Mouse (Mus musculus) cerebellum, adult 18-20 months (tissue): ENCODE results near the gene Trpv2.

ENCODE experiments used
- DNase-seq, 2 experiments: peaks; one replicate each; pipeline ENCODE4 v3.0.0; 2021

Gene Trpv2

DNA sequence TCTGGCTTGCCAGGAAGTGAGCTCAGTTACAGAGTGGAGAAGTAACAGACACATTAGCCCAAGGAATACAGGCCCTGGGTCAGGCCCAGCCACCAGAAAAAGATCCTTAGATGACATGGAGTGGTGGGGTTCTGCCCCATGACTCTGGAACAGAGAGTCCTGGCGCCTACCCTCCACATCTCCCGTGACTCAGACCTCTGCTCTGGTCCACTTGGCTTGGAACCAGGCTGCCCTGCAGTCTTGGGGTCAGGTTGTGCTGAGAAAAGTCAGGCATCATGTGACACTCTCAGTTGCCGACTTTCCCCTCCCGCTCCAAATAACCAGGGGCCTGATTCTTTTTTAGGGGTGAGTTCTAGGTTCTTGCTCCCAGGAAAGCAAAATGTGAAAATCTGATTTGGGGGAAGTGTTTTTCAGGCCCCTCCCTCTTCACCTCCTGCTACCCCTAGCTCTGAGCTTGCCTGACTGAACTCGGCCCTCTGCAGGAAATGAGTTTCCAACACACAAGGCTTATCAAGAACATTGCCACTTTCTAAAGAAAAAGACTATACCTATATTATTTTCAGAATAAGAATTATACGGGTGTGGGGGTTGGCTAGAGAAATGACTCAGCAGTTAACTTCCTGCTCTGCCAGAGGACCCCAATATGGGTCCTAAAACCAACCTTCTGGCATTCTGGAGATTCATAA is 15.2 kb upstream of the Trpv2 start:
- DNase-seq, result no peak

DNA sequence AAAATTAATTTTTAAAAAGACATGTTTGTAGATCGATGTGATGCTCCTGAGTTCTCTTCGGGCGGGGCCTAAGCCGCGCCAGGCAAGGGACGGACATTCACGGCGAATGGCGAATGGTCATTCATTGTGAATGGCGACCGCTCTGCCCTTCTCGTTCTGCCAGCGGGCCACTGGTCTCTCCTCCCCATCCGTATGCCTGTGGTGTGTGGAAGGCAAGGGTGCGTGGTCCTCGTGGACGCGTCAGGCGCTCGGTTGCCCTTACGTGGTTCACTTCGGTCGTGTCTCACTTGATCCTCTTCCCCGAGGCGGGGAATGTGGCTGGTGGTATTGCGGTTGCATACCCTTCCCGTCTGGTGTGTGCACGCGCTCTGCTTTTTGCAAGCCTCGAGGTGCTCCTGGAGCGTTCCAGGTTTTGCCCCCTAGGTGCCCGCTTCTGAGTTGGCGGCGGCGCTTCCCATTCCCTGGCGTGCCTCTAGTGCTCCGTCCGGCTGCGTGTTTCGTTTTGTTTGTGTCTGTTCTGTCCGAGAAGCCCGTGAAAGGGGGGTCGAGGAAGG is 13.7 kb upstream of the Trpv2 start:
- DNase-seq, result peak; percentile 30 to 39

DNA sequence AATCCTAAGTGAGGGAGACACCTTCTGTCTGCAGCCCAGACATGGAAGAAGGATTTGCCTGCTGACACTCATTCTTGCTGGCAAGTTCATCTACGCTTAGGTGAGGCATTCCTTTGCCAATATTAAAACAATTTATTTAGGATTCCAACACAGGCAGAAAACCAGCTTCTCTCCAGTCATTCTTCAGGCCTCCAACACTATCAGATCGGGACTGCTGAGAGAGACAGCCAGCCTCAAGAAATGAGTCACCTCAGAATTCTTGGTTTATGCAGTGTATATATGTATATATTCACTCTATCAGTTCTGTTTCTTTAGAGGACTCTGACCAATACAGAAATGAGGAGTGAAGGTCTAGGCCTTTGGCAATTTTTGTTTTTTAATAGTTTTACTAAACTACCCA is 10.7 kb upstream of the Trpv2 start:
- no peak for DNase-seq

DNA sequence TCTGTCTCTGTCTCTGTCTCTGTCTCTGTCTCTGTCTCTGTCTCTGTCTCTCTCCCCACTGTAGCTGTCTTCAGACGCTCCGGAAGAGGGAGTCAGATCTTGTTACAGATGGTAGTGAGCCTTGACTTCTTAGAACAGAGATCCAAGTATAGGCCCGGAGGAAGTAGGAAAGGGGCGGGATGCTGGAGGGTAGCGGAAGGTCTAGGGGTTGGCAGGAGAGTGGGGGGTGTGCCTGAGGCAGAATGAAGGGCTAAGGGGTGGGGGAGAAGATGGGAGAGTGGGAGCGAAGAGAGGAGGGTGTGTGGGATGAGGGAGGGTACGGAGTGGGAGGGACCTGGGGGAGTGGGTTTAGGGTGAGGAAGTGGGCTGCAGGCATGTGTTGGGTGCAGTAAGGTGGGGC is 8.5 kb upstream of the Trpv2 start:
- no peak for DNase-seq

DNA sequence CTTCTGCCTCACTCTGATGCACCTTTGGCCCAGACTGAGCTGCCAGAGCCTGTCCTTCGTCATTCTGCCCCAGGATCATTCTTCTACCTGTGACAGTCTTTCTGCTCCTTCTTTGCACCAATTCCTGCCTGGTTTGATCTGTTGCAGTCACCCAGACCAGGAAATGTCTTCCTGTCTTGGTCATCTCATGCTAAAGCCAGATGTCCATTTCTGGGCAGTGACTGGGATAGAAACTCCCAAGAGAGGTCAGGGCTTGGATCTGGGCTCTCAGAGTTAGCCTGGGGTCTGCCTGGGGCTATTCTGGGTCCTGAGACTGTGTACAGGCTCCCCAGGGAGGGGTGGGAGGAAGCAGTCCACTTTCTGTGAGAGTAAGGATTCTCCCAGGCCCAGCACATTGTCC is 8.1 kb upstream of the Trpv2 start:
- DNase-seq, result no peak

DNA sequence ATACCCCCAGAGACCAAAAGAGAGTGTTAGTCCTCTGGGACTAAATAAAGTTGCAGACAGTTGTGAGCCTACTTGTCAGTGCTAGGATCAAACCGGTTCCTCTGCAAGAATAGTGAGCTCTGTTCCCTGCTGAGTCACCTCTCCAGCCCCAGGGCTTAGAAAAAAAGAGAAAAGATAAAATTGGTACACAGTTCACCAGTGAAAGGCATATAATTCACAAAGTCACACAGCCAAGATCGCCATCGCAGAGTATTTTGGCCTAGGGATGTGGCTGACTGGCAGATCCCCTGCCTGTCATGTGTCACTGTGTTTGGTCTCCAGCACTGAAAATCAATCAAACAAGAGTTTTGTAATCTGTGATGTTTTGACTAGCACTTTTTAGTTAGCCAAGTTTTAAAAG is 6.0 kb upstream of the Trpv2 start:
- DNase-seq, result no peak

DNA sequence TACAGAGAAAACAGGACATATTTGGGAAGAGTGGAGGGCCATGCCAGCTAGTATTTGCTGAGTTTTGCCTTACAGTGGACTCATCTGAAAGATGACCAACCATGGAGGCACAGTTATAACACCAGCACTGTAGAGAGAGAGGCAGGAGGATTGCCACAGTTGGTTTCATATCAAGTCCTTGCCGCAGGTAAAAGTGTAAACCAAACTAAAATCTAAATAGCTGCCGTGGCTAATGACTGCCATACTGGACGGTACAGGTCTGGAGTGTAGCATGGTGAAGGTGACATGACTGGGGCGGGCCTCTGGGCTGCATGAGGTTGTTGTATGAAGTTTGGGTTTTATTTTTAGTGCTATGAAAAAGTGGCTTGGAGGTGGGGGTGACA is 408 bp downstream of the Trpv2 start:
- DNase-seq, result no peak

DNA sequence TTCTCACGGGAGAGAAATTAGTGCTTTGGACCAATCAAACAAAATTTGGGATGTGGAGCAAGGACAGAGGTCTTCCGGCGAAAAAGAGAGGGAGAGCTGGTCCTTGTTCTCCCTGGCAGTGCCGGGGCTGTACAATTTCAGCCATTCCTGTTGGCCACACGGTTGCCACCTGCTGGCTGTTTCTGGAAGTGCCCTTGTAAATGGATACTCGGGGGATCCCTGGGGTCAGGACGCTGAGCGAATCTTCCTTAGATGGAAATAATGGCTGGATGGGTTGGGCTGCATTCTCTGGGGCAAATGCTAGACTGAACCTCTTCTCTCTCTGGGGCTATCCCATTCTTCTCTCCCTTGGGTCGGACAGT is 992 bp downstream of the Trpv2 start:
- peak; percentile 92 to 94 for DNase-seq

DNA sequence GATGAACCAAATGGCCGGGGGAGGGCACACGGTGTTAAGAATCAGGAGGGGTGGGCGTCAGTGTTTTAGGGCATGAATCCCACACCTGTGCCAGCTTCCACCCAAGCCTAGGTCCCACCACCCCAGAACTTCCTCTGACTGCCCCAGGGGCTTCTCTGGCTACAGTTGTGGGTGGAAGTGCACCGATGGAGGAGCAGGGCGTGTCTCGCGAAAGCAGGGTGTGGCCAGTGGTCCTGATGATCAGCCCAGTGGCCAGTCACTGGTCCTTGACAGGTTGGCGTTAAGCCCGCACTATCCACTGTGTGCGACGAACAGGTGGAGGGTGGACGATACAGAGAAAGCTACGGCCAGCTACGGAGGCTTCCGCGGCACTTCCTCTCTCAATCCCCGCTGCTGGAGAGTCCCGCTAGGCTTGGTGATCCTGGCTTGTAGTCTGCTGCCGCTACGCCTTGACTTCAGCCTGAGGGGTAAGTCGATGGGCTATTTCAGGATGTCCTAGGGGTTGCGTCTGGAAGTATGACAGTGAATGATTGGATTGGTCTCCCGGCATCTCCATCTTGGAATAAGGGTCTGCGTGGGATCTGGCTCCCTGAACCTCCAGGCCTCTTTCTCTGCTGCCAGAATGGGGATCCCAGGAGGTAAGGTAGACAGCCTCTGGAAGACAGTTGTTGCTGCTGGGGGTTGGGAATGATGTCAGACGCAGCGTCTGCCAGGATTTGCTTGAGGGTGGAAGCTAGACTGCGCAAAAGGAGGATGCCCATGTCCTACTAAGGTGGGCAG is 1.6 kb downstream of the Trpv2 start:
- peak; percentile 82 to 84 for DNase-seq

DNA sequence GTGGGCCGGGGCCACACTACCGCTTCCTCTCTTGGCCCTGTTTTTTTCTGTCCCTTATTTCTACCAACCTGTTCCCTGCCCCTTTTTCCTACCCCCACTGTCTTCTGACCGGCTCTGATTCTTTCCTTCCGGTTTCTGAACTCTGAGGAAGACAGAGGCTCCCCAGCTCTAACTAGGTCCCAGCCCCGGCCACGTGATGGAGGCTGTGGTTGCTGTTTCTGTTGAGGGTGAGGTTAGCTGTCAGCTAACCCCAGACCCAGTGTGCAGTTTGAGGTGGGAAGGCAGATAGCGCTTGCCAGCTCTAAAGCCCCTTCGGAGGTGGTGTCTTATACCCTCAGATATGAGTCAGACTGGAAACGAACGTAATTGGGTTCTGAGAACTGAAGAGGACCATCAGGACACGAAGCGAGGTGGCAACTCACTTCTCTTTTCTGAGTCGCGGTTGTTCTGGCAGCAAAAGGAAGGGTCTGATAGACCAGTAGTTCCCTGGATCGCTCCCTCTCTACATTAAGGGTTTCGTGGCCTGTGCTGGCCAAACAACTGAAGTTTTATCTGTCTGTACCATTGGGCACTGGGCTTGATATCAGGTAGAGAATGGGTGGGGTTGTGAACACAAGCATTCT is 2.4 kb downstream of the Trpv2 start:
- peak in 1 of 2 experiments; percentile 29 for DNase-seq

DNA sequence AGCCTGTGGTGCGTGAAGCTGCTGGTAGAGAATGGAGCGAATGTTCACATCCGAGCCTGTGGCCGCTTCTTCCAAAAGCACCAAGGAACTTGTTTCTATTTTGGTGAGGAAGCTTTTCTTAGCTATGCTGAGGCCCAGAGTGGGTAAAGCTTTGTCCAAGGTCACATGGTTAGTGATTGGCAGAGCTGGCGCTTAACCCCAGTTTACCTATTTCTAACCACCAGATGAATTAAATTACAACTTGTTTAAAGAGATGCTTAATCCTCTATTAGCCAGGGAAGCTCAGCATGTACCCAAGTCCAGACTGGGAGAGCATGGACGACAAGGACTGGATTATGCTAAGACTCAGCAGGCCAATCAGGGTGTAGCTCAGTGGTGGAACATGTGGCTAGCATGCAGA is 8.7 kb downstream of the Trpv2 start:
- no peak for DNase-seq

DNA sequence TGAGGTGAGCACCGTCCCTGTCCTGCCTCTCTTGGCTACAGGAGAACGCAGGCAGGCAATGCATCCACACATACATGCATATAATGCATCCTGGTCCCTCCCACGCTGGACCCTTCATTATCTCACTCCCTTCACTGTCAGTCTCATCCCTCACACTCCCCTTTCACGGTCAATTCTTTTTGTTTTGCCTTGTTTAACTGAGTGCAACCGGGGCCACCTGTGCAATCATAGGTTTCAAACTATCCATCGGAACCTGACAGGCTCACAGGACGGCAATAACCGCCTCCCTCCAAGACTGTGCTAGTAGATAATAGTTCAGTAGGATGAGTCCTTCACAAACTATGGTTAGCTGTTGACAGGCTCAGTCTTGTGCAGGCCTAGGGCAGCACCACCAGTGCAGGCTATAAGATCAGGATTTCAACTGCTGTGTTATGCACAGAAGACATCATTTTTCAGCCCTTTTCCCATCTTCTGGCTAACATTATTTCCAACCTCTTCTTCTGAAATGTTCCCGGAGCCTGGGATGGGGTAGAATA is 10.5 kb downstream of the Trpv2 start:
- no peak for DNase-seq

DNA sequence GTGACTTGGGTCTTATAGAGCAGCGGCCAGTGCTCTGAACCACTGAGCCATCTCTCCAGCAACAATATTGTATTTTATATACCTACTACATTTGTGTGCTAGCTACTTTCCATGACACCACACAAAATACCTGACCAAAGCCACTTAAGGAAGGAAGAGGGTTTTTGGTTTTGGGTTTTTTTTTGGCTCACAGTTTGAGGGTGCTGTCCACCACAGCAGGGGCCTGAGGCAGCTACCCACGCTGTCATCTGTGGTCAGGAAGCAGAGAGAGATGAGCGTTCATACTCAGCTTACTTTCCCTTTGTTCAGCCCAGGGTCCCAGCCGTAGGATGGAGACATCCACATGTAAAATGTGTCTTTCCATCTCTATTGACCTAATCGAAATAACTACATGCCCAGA is 12.7 kb downstream of the Trpv2 start:
- DNase-seq, result no peak

DNA sequence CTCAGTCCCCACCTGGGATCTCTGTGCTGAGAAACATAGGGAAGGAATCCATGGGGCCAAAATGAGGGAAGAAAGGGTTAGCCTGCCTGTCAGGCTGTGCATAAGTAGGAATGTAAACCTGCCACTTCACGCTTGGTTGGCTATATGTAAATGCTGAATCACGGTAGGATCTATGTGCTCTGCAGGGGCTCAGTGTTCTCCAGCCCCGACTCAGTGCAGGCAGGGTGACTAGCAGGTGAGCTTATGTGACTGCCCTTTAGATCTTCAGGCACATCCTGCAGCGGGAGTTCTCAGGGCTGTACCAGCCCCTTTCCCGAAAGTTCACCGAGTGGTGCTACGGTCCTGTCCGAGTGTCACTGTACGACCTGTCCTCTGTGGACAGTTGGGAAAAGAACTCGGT is 15.1 kb downstream of the Trpv2 start:
- no peak for DNase-seq

DNA sequence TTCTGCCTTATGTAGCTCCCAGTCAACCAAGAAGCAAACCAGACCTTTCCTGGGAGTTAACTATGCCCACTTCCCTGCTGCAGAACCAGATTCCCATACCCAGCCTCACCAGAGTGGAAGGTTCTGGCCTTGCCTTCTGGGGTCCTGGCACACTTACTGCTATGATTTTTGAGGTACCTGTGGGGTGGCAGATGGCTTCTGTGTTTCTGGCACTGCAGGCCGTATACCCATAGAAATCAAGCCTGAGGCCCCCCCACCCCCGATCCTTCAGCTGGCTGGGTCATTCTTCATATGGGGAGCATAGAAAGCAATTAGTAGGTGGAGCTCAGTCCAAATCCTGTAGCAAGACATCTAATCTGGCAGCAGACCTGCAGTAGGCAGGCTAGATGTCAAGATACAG is 16.7 kb downstream of the Trpv2 start:
- DNase-seq, result peak; percentile 55 to 63

DNA sequence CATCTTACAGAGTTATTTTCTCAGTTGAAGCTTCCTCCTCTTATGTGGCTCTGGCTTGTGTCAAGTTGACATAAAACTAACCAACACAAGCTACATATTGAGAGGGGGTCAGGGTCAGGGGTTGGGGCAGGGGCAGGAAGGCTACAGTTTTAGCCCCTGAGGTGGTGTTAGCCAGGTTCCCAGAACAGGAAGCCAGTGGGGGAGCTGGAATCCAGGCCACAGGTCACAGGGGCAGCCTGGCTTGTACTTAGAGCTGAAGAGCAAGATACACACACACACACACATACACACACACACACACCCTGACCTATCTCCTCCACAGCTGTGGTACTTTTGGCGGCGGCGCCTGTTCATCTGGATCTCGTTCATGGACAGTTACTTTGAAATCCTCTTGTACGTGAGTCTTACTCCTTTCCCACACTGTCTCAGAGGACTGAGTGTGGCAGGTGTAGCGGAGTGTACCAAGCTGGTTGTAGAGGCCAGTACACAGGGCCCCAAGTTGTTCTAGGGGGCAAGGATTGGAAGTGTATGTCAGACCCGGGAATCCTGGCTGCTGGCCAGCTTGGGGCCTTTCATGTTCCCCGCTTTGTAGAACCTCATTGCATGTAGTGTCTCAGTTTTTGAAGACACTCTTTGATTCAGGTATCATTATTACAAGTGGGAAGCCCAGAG is 17.8 kb downstream of the Trpv2 start:
- no peak for DNase-seq

DNA sequence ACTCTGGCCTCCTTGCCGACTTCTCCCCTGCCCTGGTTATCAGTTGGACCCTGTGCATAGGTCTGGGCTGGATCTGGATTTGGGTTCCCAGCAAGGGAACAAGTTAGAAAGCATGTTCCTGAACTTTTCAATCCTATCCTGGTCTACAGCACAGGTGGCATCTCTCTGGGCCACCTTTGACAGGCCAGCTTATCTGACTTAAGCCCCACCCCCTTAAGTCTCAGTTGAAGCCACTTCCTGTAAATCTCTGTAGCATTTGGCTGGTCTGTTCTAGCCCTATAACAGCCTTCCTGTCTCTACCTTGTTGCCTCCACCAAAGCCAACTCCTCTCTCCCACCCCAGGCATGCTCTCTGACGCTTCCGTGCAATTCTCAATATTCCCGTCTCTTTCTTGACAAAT is 24.3 kb downstream of the Trpv2 start:
- DNase-seq, result no peak

DNA sequence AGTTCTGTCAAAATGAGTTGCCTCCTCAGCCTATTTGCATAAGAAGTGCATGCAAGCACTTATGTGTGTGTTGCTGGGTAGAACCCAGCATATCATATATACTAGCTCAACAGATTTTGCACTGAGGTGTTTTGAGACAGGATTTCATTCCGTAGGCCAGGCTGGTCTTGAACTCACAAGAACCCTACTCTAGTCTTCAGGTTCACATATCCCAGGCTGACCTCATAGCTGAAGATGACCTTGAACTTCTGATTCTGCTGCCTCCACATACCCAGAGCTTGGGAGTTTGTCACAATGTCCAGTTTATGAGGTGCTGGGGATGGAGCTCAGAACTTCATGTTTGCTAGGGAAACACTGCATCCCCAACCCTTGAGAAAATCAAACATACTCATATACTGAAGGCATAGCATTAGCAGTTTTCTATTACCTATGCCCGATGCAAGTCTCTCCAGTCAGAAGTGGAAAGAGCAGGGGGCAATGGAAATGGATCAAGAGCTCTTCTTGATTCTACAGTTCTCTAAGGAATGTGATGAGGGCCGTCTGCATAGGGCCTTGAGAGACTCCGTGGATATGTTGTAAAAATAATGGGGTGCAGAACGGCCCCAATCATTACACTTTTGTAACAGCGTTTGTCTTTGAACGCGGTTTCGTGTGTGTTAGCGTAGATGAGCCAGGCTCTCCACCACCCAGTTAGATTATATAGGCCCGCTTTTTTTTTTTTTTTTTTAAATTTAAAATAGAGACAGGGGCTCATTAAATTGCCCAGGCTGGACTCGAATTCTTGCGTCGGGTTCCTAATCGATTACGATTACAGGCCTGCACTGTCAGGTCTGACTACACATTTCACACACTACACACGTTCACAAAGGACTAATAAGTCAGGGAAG is 27.7 kb downstream of the Trpv2 start:
- no peak for DNase-seq

DNA sequence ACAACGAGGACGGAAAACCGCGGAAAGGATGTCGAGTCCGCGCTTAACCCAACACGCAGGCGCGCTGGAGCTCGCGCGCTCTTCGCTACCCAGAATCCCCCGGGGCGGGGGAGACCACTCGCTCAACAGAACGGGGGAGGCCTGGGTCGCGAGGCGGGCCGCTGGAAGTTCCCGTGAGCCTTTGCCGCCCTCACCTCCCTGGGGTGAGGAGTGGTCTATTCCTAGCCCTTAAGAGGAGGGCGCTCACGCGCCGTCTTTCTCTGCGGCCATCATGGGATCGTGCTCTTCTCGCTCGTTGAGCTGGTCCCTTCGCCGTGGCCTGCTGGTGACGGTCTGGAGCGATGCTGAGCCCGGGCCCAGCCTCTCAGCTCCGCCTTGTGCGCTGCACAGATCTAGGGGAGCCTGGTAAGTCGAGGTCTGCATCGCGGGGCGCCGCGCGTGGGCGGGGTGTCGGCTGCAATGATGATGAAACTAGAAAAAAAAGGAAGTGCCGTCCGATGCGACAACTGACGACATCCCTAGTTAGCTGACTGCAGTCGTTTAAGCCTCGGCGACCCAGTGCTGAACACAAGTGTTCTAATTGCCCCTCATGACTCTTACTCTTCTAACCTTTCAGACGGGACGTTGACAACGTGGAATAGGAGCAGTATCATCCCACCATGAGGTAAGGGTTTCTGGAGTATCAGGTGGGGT is 28.5 kb downstream of the Trpv2 start:
- DNase-seq, result peak; percentile 97 to 98

DNA sequence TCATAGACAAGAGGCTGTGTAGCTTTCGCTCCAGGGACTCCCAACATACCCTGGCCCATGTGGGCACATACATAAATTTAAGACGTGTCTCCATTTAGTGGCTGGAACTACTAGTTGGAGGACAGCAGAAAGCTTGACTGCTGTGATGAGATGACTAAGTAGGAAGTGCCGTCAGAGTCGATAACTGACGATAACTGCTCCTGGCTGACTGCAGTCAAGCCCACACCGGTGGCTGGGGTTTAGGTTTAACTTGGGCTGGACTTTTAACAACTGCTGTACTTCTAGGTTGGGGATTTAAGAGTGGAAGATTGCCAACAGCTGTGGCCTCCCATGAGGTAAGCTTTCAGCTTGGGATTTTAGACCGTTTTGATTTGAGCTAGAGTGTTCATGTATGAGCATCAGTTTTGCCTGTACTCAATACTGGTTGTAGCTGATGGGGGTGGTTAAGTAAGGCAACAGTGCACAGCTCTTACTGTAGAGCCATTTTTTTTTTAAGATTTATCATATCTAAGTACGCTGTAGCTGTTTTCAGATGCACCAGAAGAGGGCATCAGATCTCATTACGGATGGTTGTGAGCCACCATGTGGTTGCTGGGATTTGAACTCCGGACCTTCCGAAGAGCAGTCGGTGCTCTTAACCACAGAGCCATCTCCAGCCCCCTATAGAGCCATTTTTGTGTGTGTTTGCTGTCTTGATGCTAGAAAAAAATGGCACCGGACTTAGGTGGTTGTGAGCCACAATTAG is 29.2 kb downstream of the Trpv2 start:
- DNase-seq, result no peak
